Mouse (Mus musculus) olfactory bulb, adult 2 months (tissue): ENCODE measurements at regions not wholly inside any gene's neighbourhood (a gene's known extent, or its start where the extent isn't known, plus 50 kb on each side); places are given as distances from the start of the nearest gene placed in this dataset.

ENCODE experiments used
- CTCF ChIP-seq: fragments of 200-500 bp; IDR thresholded peaks from 2 replicates; pipeline ENCODE4 v1.5.1; 2012; ENCODE audit warnings: low read depth, mild to moderate bottlenecking, low read length, moderate library complexity; ENCODE audit not compliant: insufficient read depth
- POLR2A ChIP-seq: fragments of 200-500 bp; IDR thresholded peaks from 2 replicates; pipeline ENCODE4 v1.6.1; 2012; ENCODE audit warnings: mild to moderate bottlenecking, low read depth, low read length, moderate library complexity; ENCODE audit not compliant: insufficient read depth

DNA sequence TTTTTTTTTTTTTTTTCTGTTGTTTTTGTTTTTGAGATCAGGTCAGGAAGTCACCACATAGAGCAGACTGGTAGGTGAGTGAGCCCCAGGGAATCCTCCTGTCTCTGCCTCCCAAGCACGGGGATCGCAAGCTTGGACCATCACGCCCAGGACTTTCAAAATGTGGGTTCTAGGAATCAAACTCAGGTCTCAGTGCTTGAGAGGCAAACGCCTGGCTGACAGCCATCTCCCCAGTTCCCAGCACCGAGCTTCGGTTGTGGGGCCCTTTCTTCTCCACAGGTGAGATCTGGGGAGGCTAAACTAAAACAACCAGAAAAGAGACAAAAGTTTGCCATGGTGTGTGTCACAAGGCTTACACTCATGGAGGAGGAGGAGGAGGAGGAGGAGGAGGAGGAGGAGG, 84.5 kb downstream of the Mis18a start:
- TF ChIP-seq CTCF (no peak), POLR2A (no peak)
